Mouse (Mus musculus): Measurements from ENCODE around the gene Dusp9. TPM values are rescaled to one million over a fixed set of nuclear protein-coding genes. Genes with fewer than 3 reads are reported as not detected.

Dusp9 gene
- polyA plus RNA-seq, 1 experiment, result 2.9 TPM

DNA sequence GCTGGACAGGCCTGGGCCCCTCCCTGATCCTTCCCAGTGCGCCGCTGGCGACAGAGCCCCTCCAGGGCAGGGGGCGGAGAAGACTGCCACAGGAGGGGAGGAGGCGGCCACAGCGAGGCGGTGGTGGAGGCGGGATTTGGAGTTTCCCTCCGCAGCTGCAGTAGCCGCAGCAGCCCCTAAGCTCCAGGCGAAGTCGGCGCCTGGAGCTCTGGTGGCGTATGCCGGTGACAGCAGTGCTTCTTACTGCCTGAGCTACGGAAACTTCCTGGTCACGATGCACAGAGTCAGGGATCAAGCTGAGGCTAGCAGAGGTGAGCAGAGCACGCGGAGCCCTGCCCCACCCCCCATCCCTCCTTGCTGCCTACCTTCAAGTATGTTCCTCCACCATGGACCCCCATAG is 3.8 kb upstream of the Dusp9 start:
- no peak overlapping the region for H3K4me3 ChIP-seq

DNA sequence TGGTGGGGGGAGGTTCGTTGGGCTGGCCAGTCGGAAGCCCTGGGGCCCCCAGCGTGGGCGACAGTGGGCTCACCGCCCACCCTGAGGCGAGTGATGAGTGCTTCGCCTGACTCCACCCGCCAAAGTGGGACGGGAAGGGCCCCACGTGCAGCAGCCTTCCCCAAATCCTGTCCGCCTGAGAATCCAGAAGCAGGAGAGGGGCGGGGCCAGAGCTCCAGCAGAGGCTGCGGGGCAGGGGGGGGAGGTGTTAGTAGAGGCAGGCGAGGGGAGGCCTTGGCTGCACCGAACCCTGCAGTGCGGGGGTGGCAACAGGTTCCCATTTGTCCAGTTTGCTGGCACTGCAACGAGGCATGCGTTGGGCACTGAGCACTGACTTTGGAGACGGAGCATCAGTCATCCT is 1.8 kb upstream of the Dusp9 start:
- no peaks in the 10 kb centered on the region for H3K79me2 ChIP-seq (ENCODE audit: control insufficient read depth, insufficient read depth)
- H3ac ChIP-seq (ENCODE audit: control insufficient read depth, insufficient read length), result no peak overlapping the region
- H3K27me3 ChIP-seq (ENCODE audit: control insufficient read depth, insufficient read depth, insufficient read length), result no peaks in the 10 kb centered on the region
- no peak for TF ChIP-seq REST (IDR thresholded peaks at IDR 0.05; ENCODE audit: insufficient read depth, insufficient read length)
- no peak for TF ChIP-seq TCF12 (IDR thresholded peaks at IDR 0.05; ENCODE audit: insufficient read depth, poor library complexity, severe bottlenecking)
- TF ChIP-seq TCF3 (IDR thresholded peaks at IDR 0.05; ENCODE audit: insufficient read length, low read depth), result no peak
- TF ChIP-seq MAX (IDR thresholded peaks at IDR 0.05; ENCODE audit: low read depth), result no peak
- no peak for TF ChIP-seq USF1 (IDR thresholded peaks at IDR 0.05; ENCODE audit: low read depth)
- no peak overlapping the region for H3K4me3 ChIP-seq
- no peak overlapping the region for H3K4me2 ChIP-seq (ENCODE audit: low read depth)
- H3K36me3 ChIP-seq (ENCODE audit: control insufficient read depth, insufficient read depth), result no peaks in the 10 kb centered on the region

More for the DNA sequence above, 3.8 kb upstream of the Dusp9 start:
- no peak overlapping the region for H3K4me2 ChIP-seq (ENCODE audit: low read depth)
- H3K36me3 ChIP-seq (ENCODE audit: control insufficient read depth, insufficient read depth), result no peaks in the 10 kb centered on the region
- no peak for TF ChIP-seq TCF3 (IDR thresholded peaks at IDR 0.05; ENCODE audit: insufficient read length, low read depth)
- TF ChIP-seq TCF12 (IDR thresholded peaks at IDR 0.05; ENCODE audit: insufficient read depth, poor library complexity, severe bottlenecking), result no peak
- no peak for TF ChIP-seq MYOG (IDR thresholded peaks at IDR 0.05; ENCODE audit: control insufficient read depth in 1 of 3, insufficient read depth in 1 of 3, insufficient read length in 2 of 3, low read depth in 2 of 3)
- TF ChIP-seq REST (IDR thresholded peaks at IDR 0.05; ENCODE audit: insufficient read depth, insufficient read length), result no peak
- no peaks in the 10 kb centered on the region for H3K79me2 ChIP-seq (ENCODE audit: control insufficient read depth, insufficient read depth)
- H3ac ChIP-seq (ENCODE audit: control insufficient read depth, insufficient read length), result no peak overlapping the region
- no peaks in the 10 kb centered on the region for H3K27me3 ChIP-seq (ENCODE audit: control insufficient read depth, insufficient read depth, insufficient read length)

DNA sequence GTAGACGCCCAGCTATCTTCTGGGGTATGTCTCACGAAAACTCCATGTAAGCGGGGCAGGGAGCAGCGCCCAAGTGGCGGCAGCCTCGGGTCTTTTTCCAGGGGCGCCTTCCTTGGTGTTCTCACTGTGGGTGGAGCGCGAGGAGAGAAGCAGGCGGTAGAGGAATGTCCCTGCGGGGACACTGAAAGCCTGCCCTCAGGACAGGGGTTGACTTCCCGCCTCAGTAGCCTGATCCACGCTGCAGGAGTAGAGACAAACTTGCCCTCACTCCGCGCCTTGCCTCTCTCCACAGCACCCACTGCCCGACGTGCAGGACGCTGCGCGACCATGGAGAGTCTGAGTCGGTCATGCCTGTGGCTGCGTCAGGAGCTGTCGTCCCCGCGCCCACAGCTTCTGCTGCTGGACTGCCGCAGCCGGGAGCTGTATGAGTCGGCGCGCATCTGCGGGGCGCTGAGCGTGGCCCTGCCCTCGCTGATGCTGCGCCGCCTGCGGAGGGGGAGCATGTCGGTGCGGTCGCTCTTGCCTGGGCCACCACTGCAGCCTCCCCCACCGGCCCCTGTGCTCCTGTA is 766 bp downstream of the Dusp9 start:
- no peak for TF ChIP-seq TCF12 (IDR thresholded peaks at IDR 0.05; ENCODE audit: insufficient read depth, poor library complexity, severe bottlenecking)
- TF ChIP-seq MYOD1 (IDR thresholded peaks at IDR 0.05; ENCODE audit: control insufficient read depth in 1 of 3, insufficient read length in 2 of 3, low read depth in 2 of 3), result no peak
- no peak for TF ChIP-seq POLR2AphosphoS2 (IDR thresholded peaks at IDR 0.05; ENCODE audit: insufficient read length, low read depth)
- TF ChIP-seq MAX (IDR thresholded peaks at IDR 0.05; ENCODE audit: low read depth), result no peak
- no peak for TF ChIP-seq POLR2A (IDR thresholded peaks at IDR 0.05; ENCODE audit: insufficient read length, low read depth)
- TF ChIP-seq CEBPB (IDR thresholded peaks at IDR 0.05; ENCODE audit: insufficient read depth, poor library complexity, severe bottlenecking), result no peak
- no peak for TF ChIP-seq TCF3 (IDR thresholded peaks at IDR 0.05; ENCODE audit: insufficient read length, low read depth)
- peak overlapping the region; percentile 12 for H3K4me3 ChIP-seq
- H3K27me3 ChIP-seq (ENCODE audit: control insufficient read depth, insufficient read depth, insufficient read length), result no peaks in the 10 kb centered on the region
- no peak overlapping the region for H3ac ChIP-seq (ENCODE audit: control insufficient read depth, insufficient read length)
- no peaks in the 10 kb centered on the region for H3K79me2 ChIP-seq (ENCODE audit: control insufficient read depth, insufficient read depth)
- no peaks in the 10 kb centered on the region for H3K36me3 ChIP-seq (ENCODE audit: control insufficient read depth, insufficient read depth)
- peak overlapping the region; percentile 67 for H3K4me2 ChIP-seq (ENCODE audit: low read depth)

DNA sequence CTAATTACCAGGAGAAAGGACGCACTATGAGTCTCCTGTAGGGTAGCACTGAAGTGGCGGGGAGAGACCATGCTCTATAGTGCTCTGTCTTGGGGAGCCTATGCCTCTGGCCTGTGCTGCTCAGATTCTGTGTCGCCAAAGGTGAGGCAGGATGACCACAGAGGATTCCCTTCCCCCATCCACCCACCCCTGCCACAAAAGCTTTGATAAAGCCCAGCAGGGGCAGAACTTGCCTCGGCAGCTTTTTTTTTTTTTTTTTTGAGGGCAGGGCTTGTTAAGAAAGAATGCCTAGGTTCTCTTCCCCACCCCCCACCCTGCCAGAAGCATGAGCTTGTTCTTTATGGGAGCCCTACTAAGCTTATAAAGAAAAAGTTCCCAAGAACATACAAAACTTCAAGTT is 5.9 kb downstream of the Dusp9 start:
- Histone ChIP-seq H3K27me3 (ENCODE audit: control insufficient read depth, insufficient read depth, insufficient read length) (no peaks in the 10 kb centered on the region), H3K4me3 (no peak overlapping the region), H3ac (ENCODE audit: control insufficient read depth, insufficient read length) (no peak overlapping the region), H3K4me2 (ENCODE audit: low read depth) (no peak overlapping the region), H3K79me2 (ENCODE audit: control insufficient read depth, insufficient read depth) (no peaks in the 10 kb centered on the region), H3K36me3 (ENCODE audit: control insufficient read depth, insufficient read depth) (no peaks in the 10 kb centered on the region)
- TF ChIP-seq TCF12 (IDR thresholded peaks at IDR 0.05; ENCODE audit: insufficient read depth, poor library complexity, severe bottlenecking) (no peak), TCF3 (IDR thresholded peaks at IDR 0.05; ENCODE audit: insufficient read length, low read depth) (no peak), E2F4 (IDR thresholded peaks at IDR 0.05; ENCODE audit: insufficient read depth) (no peak), CEBPB (IDR thresholded peaks at IDR 0.05; ENCODE audit: insufficient read depth, poor library complexity, severe bottlenecking) (no peak), POLR2A (IDR thresholded peaks at IDR 0.05; ENCODE audit: insufficient read length, low read depth) (no peak), USF1 (IDR thresholded peaks at IDR 0.05; ENCODE audit: low read depth) (no peak), MYOD1 (IDR thresholded peaks at IDR 0.05; ENCODE audit: control insufficient read depth in 1 of 3, insufficient read length in 2 of 3, low read depth in 2 of 3) (no peak), MYOG (IDR thresholded peaks at IDR 0.05; ENCODE audit: control insufficient read depth in 1 of 3, insufficient read depth in 1 of 3, insufficient read length in 2 of 3, low read depth in 2 of 3) (no peak), REST (IDR thresholded peaks at IDR 0.05; ENCODE audit: insufficient read depth, insufficient read length) (no peak), POLR2AphosphoS2 (IDR thresholded peaks at IDR 0.05; ENCODE audit: insufficient read length, low read depth) (no peak), SRF (IDR thresholded peaks at IDR 0.05; ENCODE audit: control insufficient read depth, insufficient read length, low read depth) (no peak), MAX (IDR thresholded peaks at IDR 0.05; ENCODE audit: low read depth) (no peak)

DNA sequence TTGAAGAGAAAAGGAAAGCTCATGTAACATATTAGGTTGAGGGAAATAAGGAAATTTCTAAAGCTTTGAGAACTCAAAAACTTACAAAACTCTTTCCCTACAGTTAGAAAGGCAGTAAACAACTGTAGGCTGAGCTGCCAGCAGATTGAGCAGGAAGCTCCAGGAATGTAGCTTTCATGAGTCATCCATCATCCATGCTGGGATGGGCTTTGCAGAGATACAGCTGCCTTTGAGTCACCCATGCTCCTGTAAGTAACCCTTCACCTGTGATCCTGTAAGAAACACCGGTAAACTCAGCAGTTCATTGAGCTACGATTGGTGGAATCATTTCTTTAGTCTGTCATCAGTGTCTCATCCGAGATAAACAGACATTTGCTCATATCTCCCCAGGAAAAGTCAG is 11.7 kb downstream of the Dusp9 start:
- H3K36me3 ChIP-seq (ENCODE audit: control insufficient read depth, insufficient read depth), result no peaks in the 10 kb centered on the region
- H3K4me3 ChIP-seq, result no peak overlapping the region
- H3K27me3 ChIP-seq (ENCODE audit: control insufficient read depth, insufficient read depth, insufficient read length), result no peaks in the 10 kb centered on the region
- no peak overlapping the region for H3K4me2 ChIP-seq (ENCODE audit: low read depth)
- H3K79me2 ChIP-seq (ENCODE audit: control insufficient read depth, insufficient read depth), result no peaks in the 10 kb centered on the region
- H3ac ChIP-seq (ENCODE audit: control insufficient read depth, insufficient read length), result no peak overlapping the region
- no peak for TF ChIP-seq USF1 (IDR thresholded peaks at IDR 0.05; ENCODE audit: low read depth)
- no peak for TF ChIP-seq MYOD1 (IDR thresholded peaks at IDR 0.05; ENCODE audit: control insufficient read depth in 1 of 3, insufficient read length in 2 of 3, low read depth in 2 of 3)
- no peak for TF ChIP-seq E2F4 (IDR thresholded peaks at IDR 0.05; ENCODE audit: insufficient read depth)
- no peak for TF ChIP-seq POLR2AphosphoS2 (IDR thresholded peaks at IDR 0.05; ENCODE audit: insufficient read length, low read depth)
- TF ChIP-seq MYOG (IDR thresholded peaks at IDR 0.05; ENCODE audit: control insufficient read depth in 1 of 3, insufficient read depth in 1 of 3, insufficient read length in 2 of 3, low read depth in 2 of 3), result no peak
- TF ChIP-seq MAX (IDR thresholded peaks at IDR 0.05; ENCODE audit: low read depth), result no peak
- no peak for TF ChIP-seq TCF3 (IDR thresholded peaks at IDR 0.05; ENCODE audit: insufficient read length, low read depth)
- no peak for TF ChIP-seq REST (IDR thresholded peaks at IDR 0.05; ENCODE audit: insufficient read depth, insufficient read length)
- TF ChIP-seq POLR2A (IDR thresholded peaks at IDR 0.05; ENCODE audit: insufficient read length, low read depth), result no peak
- no peak for TF ChIP-seq SRF (IDR thresholded peaks at IDR 0.05; ENCODE audit: control insufficient read depth, insufficient read length, low read depth)
- no peak for TF ChIP-seq TCF12 (IDR thresholded peaks at IDR 0.05; ENCODE audit: insufficient read depth, poor library complexity, severe bottlenecking)
- no peak for TF ChIP-seq CEBPB (IDR thresholded peaks at IDR 0.05; ENCODE audit: insufficient read depth, poor library complexity, severe bottlenecking)
